Mouse (Mus musculus) regulatory T cell (primary cell): ENCODE measurements at regions not wholly inside any gene's neighbourhood (a gene's known extent, or its start where the extent isn't known, plus 50 kb on each side); places are given as distances from the start of the nearest gene placed in this dataset.

Experiments used
- in situ Hi-C: fragments of 300-600 bp; cut with MboI, MseI; formaldehyde crosslinking; loops from one replicate; pipeline ENCODE4 v1.15.1; 2025; ENCODE audit warnings: high pct_unique_total_duplicates

- in situ Hi-C loops: no loop called here
Measured at GRCm38 (mm10) chrX:113966128-113966527, 508.0 kb upstream of the Klhl4 start.

- in situ Hi-C loops: no loop called here
Measured at GRCm38 (mm10) chrX:113993118-113993517, 481.0 kb upstream of the Klhl4 start.

- in situ Hi-C loops: loop anchor here (25.0 kb wide), 1 partner anchor 1104 kb away; no protein-coding TSS in a partner anchor
Measured at GRCm38 (mm10) chrX:114041281-114041680, 432.9 kb upstream of the Klhl4 start.
